Mouse (Mus musculus) embryo, embryonic 10.5 days (tissue): ENCODE results near the gene Prss2.
"Not testable (repeated sequence)": the region's sequence is repeated elsewhere in the genome, so short reads cannot be mapped to it uniquely, and the experiment has no call there.

Source experiments
- DNase-seq: peaks from one replicate; pipeline ENCODE4 v3.0.0-alpha.2; 2015; ENCODE audit warnings: low spot score

Prss2 gene

DNA sequence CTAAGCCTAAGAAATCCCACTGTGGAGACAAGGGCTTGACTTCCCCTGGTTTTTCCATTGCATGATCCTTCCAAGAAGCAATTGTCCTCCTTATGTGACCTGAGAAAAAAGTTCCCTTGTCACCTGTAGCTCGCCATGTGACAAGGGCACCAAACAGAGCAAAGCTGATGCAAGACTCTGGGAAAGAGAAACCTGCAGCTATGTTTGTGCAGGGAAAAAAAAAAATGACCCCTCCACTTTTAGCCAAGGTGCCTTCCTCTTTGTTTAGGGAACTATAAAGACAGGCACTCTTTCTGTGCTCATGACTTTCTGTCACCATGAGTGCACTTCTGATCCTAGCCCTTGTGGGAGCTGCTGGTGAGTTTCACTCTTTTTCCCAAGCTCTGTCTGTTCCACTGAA is at the start of gene Prss2:
Prss2 (plus strand) TSS at position 301 of the 400 bp plus-strand sequence.
- no peak for DNase-seq

DNA sequence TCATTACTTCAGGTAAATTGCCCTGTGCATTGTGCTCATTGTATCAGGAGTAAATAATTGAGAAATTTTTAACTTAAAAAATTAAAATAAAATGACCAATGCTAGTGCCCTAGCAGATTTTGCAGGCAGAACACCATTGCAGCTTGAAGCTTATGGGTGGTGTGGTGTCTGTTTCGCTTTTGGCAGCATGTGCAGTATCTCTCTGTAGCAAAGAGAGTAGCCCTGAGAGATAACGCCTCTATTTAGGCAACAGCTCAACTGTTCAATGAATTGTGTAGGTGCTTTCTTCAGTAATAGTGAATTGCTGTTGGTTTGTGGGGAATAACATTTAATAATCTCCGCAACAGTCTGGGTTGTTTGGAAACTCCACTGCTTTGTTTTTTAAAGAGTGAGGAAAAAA is 22.2 kb upstream of the Prss2 start:
- no peak for DNase-seq

GRCm38 (mm10) chr6:41504915-41505314 is 16.7 kb upstream of the Prss2 start:
- no peak for DNase-seq

DNA sequence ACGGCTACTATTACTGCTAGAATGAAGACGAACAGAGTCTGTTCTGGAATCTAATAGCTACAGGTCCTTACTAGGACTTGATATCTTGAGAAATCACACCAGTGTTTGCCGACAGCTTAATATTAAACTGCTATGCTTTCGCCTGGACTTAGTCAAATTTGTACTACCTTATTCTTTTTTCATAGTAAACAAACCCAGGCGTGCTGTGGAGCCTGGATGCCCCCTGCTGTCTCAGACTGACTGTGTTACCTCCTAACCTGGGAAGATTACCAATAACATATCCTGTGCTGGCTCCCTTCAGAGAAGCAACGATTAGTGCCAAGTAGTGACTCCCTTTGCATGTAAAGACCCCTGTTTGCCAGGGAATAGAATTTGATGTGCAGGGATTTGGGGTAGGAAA is 16.3 kb upstream of the Prss2 start:
- no peak for DNase-seq

DNA sequence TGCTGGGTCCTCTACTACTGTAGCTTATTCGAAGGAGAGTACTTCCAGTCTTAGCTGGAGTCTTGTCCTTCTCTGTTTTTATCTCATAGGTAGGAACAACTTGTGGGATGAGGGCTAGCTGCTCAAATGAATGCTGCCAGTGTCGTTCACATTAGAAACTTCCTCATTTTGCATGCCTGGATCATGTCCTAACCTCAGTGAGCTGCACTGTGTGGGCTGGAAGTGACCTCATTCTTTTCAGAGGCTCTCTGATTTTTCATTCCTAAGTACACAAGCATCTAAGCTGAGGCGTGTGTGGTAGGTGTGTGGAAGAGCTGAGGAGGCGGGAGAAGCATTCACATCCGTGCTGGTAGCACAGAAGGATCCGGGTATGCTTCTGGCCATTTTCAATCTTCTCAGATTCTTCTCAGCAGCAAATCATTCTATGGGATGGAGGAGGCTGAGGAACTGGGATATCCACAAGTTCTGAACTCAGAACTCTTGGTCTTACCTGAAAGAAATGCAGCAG is 3.5 kb upstream of the Prss2 start:
- no peak for DNase-seq

GRCm38 (mm10) chr6:41526453-41526852 is 4.9 kb downstream of the Prss2 start:
- DNase-seq = no peak

- DNase-seq = no peak
These were observed 5.8 kb downstream of the Prss2 start for GRCm38 (mm10) chr6:41527402-41527801.

GRCm38 (mm10) chr6:41529987-41530386 is 8.4 kb downstream of the Prss2 start:
- DNase-seq = peak; percentile 37

- DNase-seq = no peak
These were observed 10.6 kb downstream of the Prss2 start for GRCm38 (mm10) chr6:41532181-41532580.

DNA sequence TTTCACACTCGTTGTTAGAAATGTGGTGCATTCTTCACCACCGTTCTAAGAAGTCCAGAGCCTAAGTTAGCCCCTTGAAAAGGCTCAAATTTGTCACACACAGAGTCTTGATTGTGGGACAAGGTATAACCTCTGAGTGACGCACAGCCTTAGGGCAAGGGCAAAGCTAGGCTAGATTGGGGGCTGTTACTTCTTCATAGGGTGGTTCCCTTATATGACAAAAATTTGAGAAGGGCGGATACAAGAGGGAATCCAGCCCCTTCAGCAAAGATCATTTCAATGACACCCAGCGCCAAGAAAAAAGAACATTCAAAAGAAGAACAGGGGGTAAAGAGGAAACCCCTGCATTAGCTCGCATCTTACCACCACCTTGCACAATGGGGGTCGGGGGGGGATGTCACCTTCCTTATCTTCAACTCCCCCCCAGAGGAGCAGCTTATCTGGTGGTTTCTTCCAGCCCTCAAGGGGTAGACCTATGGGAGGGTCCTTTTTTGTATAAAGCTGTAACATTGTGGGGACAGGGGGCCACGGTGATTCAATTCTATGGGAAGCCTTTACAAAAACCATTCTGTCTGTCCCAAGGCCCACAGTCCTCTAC is 11.2 kb downstream of the Prss2 start:
- DNase-seq = no peak

GRCm38 (mm10) chr6:41537376-41537775 is 15.8 kb downstream of the Prss2 start:
- DNase-seq = no peak

DNA sequence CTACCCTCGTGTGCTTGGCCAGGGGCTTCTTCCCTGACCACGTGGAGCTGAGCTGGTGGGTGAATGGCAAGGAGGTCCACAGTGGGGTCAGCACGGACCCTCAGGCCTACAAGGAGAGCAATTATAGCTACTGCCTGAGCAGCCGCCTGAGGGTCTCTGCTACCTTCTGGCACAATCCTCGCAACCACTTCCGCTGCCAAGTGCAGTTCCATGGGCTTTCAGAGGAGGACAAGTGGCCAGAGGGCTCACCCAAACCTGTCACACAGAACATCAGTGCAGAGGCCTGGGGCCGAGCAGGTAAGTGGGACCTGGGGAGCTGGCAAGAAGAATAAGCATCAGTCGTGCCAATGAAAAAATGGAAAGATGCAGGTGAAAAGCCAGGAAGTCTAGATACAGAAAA is 16.7 kb downstream of the Prss2 start:
- DNase-seq = not testable (repeated sequence)

GRCm38 (mm10) chr6:41540746-41541145 is 19.2 kb downstream of the Prss2 start:
- no peak for DNase-seq

DNA sequence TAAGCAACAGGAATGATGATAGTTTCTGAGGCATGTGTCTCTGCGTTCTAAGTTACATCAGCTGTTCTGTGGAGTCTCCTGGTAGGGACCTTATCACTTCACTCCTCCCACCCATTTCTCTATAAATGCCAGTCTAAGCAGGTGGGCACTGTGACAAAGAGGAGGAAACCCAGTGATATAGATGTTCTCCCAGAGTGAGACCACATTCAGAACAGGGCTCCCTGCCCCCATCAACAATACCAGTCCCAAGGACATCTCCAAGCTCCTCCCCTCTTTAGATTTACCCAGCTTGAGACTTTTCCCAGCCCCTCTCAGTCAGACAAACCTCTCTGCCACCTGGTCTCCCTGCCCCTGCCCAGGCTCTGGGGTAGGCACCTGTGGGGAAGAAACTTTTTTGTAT is 20.2 kb downstream of the Prss2 start:
- DNase-seq = no peak

- peak; percentile 5 for DNase-seq
These were observed 21.4 kb downstream of the Prss2 start for GRCm38 (mm10) chr6:41542983-41543382.

DNA sequence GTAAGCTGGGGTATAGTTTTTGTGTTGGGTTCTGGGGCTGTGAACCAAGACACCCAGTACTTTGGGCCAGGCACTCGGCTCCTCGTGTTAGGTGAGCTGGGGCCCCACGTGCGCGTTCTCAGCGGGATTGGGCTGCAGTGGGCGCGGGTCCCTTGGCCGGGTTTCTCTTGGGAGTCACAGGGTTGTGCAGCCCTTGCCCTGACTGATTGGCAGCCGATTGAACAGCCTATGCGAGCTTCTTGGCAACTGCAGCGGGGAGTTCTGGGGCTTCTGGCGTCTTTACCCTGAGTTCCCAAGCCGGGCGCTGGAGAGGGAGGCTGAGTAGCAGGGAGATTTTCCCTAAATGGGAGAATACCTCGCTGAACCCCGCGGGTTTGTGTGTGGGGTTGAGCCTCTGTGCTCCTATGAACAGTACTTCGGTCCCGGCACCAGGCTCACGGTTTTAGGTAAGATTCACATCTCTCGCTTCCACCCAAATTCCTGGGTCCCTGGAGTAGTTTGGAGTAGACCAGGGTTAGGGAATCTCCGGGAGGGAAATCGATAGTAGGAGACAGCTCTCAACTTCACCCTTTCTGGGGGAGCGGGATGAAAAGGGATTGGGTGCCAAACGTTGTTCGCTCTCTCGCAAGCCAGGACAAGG is 21.9 kb downstream of the Prss2 start:
- DNase-seq = peak; percentile 21

GRCm38 (mm10) chr6:41544381-41544924 is 22.9 kb downstream of the Prss2 start:
- DNase-seq = peak; percentile 11

- DNase-seq = no peak
These were observed 23.7 kb downstream of the Prss2 start for GRCm38 (mm10) chr6:41545266-41545665.

DNA sequence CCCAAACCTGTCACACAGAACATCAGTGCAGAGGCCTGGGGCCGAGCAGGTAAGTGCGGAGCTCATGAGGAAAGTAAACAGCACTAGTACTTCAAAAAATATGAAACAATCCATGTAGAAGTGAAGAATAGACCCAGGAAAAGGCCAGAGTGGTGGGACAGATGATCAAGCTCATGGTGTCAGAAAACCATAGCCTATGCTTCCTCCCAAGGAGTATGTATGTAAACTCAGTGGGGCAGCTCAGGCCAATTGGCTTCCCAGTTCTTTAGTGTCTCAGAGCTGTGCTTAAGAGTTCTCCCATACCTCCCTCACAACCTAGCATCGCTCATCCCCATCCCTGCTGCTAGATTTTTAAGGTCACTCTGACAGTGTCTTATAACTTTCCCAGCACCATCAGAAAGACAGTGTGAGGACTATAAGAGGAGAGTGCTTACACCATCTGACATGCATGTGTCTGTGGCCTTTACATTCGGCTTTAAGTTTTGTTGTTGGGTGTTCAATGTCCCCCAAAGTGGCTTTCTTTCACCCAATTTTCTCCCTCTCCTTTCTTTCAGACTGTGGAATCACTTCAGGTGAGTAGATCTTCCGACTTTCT is 25.6 kb downstream of the Prss2 start:
- DNase-seq = no peak

DNA sequence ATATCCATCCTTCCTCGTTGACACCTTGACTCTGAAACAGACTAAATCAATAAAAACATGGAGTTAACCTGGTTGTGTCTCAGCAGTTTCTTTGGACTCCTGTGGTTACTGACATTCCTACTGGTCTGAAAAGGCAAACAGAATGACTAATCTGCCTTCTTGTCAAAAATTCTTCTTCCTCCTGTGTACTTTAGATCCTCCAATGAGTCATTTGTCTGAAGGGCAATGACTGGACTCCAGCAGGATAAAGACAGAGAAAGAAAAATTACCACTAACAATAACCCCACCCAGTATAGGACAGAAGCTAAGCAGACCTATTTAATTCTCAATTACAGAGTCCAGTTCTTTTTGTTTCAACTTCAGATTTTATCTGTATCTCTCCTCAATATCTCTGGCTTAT is 26.7 kb downstream of the Prss2 start:
- DNase-seq = no peak

GRCm38 (mm10) chr6:41553356-41554010 is 31.9 kb downstream of the Prss2 start:
- no peak for DNase-seq

DNA sequence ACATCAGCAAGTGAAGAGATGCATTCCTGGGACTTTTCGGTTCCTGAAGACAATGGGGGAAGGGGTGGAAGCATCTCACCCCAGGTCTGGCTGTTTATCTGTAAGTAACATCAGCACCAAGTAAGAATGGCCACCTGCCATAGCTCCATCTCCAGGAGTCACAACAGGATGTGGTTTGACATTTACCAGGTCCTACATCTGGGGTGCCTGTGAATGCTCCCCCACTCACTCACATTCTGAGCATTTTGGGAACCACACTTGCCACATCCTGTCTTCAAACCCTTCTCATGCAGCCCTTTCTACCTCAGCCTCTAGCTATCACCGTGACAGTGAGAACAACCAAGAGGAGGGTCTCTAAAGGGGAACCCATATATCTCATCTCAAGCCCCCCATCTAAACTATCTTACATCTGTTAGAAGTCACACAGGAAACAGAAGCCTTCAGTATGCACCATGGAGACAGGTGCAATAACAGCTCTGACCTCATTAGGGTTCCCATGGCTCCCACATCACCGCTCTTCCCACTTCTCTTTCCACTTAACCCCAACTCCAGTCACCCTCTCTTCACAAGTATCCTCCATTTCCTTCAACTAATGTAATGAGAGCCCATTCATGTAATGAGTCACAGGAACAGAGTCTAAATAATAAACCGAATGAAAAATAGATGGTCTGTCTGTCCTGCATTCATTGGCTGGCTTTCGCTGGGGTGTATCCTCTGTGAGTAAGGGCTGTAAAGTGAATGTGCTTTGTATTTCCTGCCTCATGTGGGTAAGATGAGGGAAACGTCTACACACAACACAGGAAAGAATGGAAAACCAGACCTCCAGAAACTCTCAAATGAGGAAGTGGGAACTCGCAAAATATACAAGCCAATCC is 32.9 kb downstream of the Prss2 start:
- DNase-seq = no peak
